Mouse (Mus musculus): ENCODE results near the gene Foxi1.

DNA sequence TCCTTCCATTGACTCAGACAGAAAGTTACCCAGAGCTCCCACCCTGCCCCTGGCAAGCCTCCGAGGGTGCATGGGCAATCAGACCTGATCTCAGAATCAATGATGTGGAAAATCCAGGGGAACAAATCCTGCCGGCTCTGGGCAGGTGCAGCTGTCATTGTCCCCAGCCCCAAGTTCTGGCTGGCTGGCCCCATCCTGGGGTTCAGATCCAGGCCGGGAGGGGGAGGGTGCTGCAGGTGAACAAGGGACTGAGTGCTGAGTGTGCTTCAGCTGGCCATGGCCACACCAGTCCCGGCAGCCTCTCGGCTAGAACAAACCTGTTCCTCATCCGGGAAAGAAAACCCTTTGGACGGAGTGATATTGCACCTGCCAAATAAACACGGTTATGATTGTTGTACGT, 49.0 kb downstream of the Foxi1 start:
- TF ChIP-seq CTCF (IDR thresholded peaks at IDR 0.05; ENCODE audit: extremely low read depth, insufficient read depth, insufficient read length, insufficient replicate concordance) (no peak), POLR2A (IDR thresholded peaks at IDR 0.05; ENCODE audit: low read depth, low read length) (no peak)
